Mouse (Mus musculus): Measurements from ENCODE around the gene Ppa1.

Ppa1 gene

GRCm38 (mm10) chr10:61695703-61696559 lies 47.6 kb downstream of the Ppa1 start:
- no peak for DNase-seq (ENCODE audit: low spot score in 2 of 2)

DNA sequence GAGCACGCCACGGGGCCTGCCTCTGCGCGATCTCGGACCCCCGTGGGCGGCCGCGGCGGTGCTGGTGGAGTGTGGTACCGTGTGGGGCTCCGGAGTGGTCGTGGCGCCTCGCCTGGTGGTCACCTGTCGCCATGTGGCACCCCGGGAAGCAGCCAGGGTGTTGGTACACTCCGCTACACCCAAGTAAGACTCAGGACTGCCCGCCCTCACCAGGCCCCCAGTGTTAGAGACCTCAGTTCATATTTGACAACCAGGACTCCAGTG lies 48.1 kb downstream of the Ppa1 start:
- DNase-seq (ENCODE audit: low spot score in 2 of 2), result no peak

DNA sequence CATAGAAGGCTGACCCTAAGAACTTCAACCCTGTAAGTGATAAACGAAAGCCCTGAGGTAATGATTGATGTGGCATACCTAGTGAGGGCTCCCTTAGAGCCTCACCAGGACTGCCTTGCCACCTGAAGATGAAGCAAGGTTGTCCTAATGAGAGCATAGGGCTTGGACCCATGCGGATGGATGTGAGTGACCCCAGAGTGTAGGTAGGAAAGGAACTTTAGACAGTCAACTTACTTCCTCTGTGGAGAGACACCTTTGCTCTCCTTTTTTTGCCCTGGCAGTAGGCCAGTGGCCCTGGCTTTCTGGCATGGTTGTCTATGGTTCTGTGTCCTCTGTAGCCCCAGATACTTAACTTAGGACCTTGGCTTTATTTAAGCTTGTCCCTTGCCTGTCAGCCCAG lies 48.7 kb downstream of the Ppa1 start:
- no peak for DNase-seq (ENCODE audit: low spot score in 2 of 2)

GRCm38 (mm10) chr10:61704663-61705062 lies 56.3 kb downstream of the Ppa1 start:
- no peak for DNase-seq (ENCODE audit: low spot score in 2 of 2)

GRCm38 (mm10) chr10:61706412-61707375 lies 58.3 kb downstream of the Ppa1 start:
- DNase-seq (ENCODE audit: low spot score in 2 of 2), result no peak

GRCm38 (mm10) chr10:61713601-61714000 lies 65.2 kb downstream of the Ppa1 start:
- DNase-seq (ENCODE audit: low spot score in 2 of 2), result no peak

DNA sequence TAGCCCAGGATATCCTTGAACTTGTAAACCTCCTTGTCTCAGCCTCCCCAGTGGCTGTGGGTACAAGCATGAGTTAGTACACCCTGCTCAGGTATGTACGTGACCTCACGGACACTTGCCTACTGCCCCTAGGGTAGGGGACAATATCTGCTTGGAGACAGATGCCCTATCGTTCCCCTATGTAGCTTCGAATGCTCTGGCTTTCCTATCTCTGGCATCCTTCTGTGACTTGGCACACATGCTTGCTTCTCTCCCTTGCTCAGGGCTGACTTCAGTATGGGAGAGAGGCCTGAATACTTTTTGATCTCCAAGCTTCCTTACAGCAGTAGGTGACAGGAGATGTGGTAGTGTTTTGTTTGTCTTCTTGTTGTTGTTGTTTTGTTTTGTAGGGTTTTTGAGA lies 65.8 kb downstream of the Ppa1 start:
- no peak for DNase-seq (ENCODE audit: low spot score in 2 of 2)

GRCm38 (mm10) chr10:61714771-61715461 lies 66.6 kb downstream of the Ppa1 start, which contains the start of gene Aifm2:
Gene Aifm2 (plus strand): TSS chr10:61715263.
- peak; percentile 66 to 78 for DNase-seq (ENCODE audit: low spot score in 2 of 2)

- no peak for DNase-seq (ENCODE audit: low spot score in 2 of 2)
Observed at GRCm38 (mm10) chr10:61715462-61715837, 67.1 kb downstream of the Ppa1 start.

DNA sequence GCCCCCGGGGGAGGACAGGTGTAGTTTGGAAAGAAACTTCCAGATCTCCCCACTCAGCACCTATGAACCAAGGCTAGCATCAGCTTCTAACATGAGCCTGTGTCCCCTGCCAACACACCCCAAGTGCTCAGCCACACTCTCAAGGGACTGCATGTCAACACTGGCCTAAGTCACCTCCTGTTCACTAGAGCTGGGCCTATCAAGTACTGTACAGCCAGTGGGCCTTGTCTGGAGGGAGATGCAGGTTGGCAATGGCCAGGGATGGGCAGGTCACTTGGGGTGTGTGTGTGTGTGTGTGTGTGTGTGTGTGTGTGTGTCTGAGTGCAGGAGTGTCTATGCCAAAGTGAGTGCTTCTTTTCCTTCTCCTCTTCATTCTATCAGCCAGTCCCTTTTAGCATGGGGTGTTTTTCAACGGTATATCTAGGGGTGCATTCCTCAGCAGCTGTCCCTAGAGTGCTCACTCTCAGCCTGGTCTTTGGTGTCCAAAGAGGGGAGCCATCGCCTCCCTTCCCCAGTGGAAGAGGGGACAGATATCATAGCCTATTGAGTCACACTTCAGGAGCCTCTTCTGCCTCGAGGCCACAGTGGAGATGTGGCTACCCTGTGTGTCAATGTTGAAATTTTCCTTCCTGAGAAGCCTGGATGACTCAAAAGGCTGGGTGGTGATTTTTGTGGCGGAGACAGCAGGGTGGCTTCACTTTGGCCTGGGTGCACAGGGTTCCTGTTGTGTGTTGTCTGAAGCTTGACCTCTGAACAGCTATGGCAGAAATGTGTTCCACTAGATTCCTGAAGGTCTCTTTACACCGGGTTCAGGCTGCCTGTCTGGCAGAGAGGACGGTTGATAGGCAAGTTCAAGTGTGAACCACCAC lies 67.9 kb downstream of the Ppa1 start:
- no peak for DNase-seq (ENCODE audit: low spot score in 2 of 2)

DNA sequence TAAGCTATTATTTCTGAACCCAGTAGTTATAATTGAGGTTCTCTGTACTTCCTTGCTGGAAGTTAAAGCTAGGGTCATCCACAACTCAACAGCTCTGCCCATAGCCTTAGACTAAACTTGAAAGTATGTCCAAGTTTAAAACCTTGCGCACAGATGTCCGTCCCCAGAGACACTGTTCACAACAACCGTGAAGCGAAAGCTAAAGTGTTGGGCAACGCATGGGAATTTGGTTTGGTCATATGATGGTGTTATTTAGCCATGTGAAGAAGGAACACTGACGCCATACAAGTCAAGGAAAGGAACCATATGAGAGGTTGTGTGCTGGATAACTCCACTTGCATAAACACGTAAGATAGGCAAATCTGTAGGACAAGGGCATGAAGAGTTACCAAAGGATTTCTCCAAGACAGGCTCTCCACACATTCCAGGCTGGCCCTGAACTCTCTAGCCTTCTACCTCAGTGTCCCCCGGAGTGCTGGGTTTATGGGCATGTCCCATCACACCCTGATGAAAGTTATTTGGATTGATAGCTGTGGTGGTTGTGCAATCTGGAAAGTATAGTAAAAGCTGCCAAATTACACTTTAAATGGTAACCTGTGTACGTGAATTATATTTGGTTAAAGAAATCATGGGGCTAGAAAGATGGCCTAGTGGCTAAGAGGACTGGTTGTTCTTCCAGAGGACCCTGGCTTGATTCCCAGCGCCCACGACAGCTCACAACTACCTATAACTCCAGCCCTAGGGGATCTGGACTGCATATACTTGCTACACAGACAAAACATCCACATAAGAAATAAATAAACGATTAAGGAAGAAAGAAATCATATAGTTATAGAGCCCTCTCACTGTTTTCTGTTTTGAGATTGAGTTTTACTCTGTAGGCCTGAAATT lies 69.3 kb downstream of the Ppa1 start:
- DNase-seq (ENCODE audit: low spot score in 2 of 2), result no peak

GRCm38 (mm10) chr10:61720331-61720730 lies 72.0 kb downstream of the Ppa1 start:
- no peak for DNase-seq (ENCODE audit: low spot score in 2 of 2)

GRCm38 (mm10) chr10:61722215-61722614 lies 73.9 kb downstream of the Ppa1 start:
- no peak for DNase-seq (ENCODE audit: low spot score in 2 of 2)

GRCm38 (mm10) chr10:61723271-61723670 lies 74.9 kb downstream of the Ppa1 start:
- DNase-seq (ENCODE audit: low spot score in 2 of 2), result no peak
